ENCODE assay signal across 24 mouse cellular contexts in genomic region chr7:49440333-49440969, GRCm38 (mm10).
DNase-seq lines count a peak whose midpoint lies in the region; ATAC-seq and TF ChIP-seq lines count a peak whose summit lies in the region.
"Had no signal": no experiment of that assay in that cellular context is flagged by ENCODE, and none has a peak within 500 bp of the region (broad histone marks: within the 10 kb centered on the region; RNA-seq: fewer than 3 reads in every experiment).

No protein-coding gene starts in this region.

- no peaks in the 10 kb centered on the region for H3K36me3 ChIP-seq in neural tube, embryonic 14.5 days (ENCODE audit: control insufficient read depth, insufficient read depth, low read length)
- H3K36me3 ChIP-seq in neural tube, embryonic 15.5 days = no peaks in the 10 kb centered on the region
- H3K36me3 ChIP-seq in intestine, postnatal 0 days (ENCODE audit: control insufficient read depth, insufficient read depth) = no peaks in the 10 kb centered on the region; the same call in 1 of the 2 replicates
- H3K36me3 ChIP-seq: embryonic facial prominence, embryonic 13.5 days; heart, embryonic 10.5 days; hindbrain, embryonic 15.5 days; midbrain, embryonic 15.5 days; neural tube, embryonic 12.5 days had no signal

- intact Hi-C loops in left cerebral cortex, postnatal 25 days (cut with DNase I) = no loop called here

- DNase-seq in cerebellum, adult 18-20 months = peak; percentile 21 to 33
- no peak for DNase-seq in cerebellum, adult 11 months
- peak; percentile 44 for DNase-seq in layer of hippocampus, adult 11-12 months (ENCODE audit: low spot score)
- no peak for DNase-seq in layer of hippocampus, adult 9-10 months (ENCODE audit: low spot score)
- peak; percentile 61 to 89 for DNase-seq in left cerebral cortex, postnatal 25 days (ENCODE audit: low spot score in 2 of 2)
- DNase-seq: adrenal gland, postnatal 10 days; cerebellum, postnatal 36 days; embryo, embryonic 11 days; gastrocnemius, postnatal 25 days; heart, postnatal 4 days; kidney, adult 8-10 months; kidney, postnatal 10 days; lung, postnatal 4 days; thymus, postnatal 14 days had no signal

- no peak overlapping the region for H3K9ac ChIP-seq in neural tube, embryonic 14.5 days (replicated peaks; ENCODE audit: low read depth, low read length)
- no peak overlapping the region for H3K9ac ChIP-seq in neural tube, embryonic 15.5 days (replicated peaks)
- no peak overlapping the region for H3K9ac ChIP-seq in intestine, postnatal 0 days (ENCODE audit: low read depth, low read length)
- H3K9ac ChIP-seq: embryonic facial prominence, embryonic 13.5 days; hindbrain, embryonic 15.5 days; midbrain, embryonic 15.5 days; neural tube, embryonic 12.5 days had no signal

- H3K27me3 ChIP-seq in neural tube, embryonic 14.5 days (ENCODE audit: control insufficient read depth, insufficient read depth, low read length) = no peaks in the 10 kb centered on the region
- H3K27me3 ChIP-seq in neural tube, embryonic 15.5 days (replicated peaks) = no peaks in the 10 kb centered on the region
- no peaks in the 10 kb centered on the region for H3K27me3 ChIP-seq in intestine, postnatal 0 days (replicated peaks; ENCODE audit: control insufficient read depth, insufficient read depth, low read length)
- H3K27me3 ChIP-seq: embryonic facial prominence, embryonic 13.5 days; hindbrain, embryonic 15.5 days; midbrain, embryonic 15.5 days; neural tube, embryonic 12.5 days had no signal

- H3K9me3 ChIP-seq in neural tube, embryonic 14.5 days (ENCODE audit: control insufficient read depth, low read length) = no peaks in the 10 kb centered on the region
- no peaks in the 10 kb centered on the region for H3K9me3 ChIP-seq in neural tube, embryonic 15.5 days (replicated peaks)
- H3K9me3 ChIP-seq in intestine, postnatal 0 days (ENCODE audit: control insufficient read depth) = no peaks in the 10 kb centered on the region
- H3K9me3 ChIP-seq: embryonic facial prominence, embryonic 13.5 days; heart, embryonic 10.5 days; hindbrain, embryonic 15.5 days; midbrain, embryonic 15.5 days; neural tube, embryonic 12.5 days had no signal

- 88% methylated on average over 14 of the region's 14 CpGs for WGBS in neural tube, embryonic 14.5 days
- WGBS in neural tube, embryonic 15.5 days = 85% methylated on average over 14 of the region's 14 CpGs
- 94% methylated on average over 14 of the region's 14 CpGs for WGBS in intestine, postnatal 0 days

- H3K27ac ChIP-seq in neural tube, embryonic 14.5 days (ENCODE audit: low read depth, low read length) = 0 out of 2 replicates have a peak overlapping the region, but pooled peaks have one; percentile 5
- no peak overlapping the region for H3K27ac ChIP-seq in neural tube, embryonic 15.5 days (replicated peaks)
- no peak overlapping the region for H3K27ac ChIP-seq in intestine, postnatal 0 days (ENCODE audit: low read depth, low read length)
- H3K27ac ChIP-seq: embryonic facial prominence, embryonic 13.5 days; heart, embryonic 10.5 days; hindbrain, embryonic 15.5 days; midbrain, embryonic 15.5 days; neural tube, embryonic 12.5 days had no signal

- no peak for TF ChIP-seq CTCF in intestine, postnatal 0 days (IDR thresholded peaks at IDR 0.05; ENCODE audit: low read depth)

- H3K4me1 ChIP-seq in neural tube, embryonic 14.5 days (ENCODE audit: control insufficient read depth, insufficient read depth, low read length) = no peaks in the 10 kb centered on the region
- H3K4me1 ChIP-seq in neural tube, embryonic 15.5 days = peaks cover 10% of the 10 kb centered on the region; the same call in 1 of the 2 replicates
- no peaks in the 10 kb centered on the region for H3K4me1 ChIP-seq in intestine, postnatal 0 days (replicated peaks; ENCODE audit: control insufficient read depth, insufficient read depth, low read length)
- H3K4me1 ChIP-seq: neural tube, embryonic 12.5 days had no signal

- H3K4me3 ChIP-seq in neural tube, embryonic 14.5 days (ENCODE audit: low read depth, low read length) = no peak overlapping the region
- no peak overlapping the region for H3K4me3 ChIP-seq in neural tube, embryonic 15.5 days (replicated peaks)
- no peak overlapping the region for H3K4me3 ChIP-seq in intestine, postnatal 0 days (ENCODE audit: low read depth, low read length)
- H3K4me3 ChIP-seq: embryonic facial prominence, embryonic 13.5 days; erythroblast, embryonic 14.5 days; heart, embryonic 10.5 days; hindbrain, embryonic 15.5 days; midbrain, embryonic 15.5 days; neural tube, embryonic 12.5 days had no signal

- H3K4me2 ChIP-seq in neural tube, embryonic 14.5 days (ENCODE audit: low read depth, low read length) = no peak overlapping the region
- H3K4me2 ChIP-seq in neural tube, embryonic 15.5 days = no peak overlapping the region
- no peak overlapping the region for H3K4me2 ChIP-seq in intestine, postnatal 0 days (replicated peaks; ENCODE audit: low read depth)
- H3K4me2 ChIP-seq: embryonic facial prominence, embryonic 13.5 days; hindbrain, embryonic 15.5 days; midbrain, embryonic 15.5 days; neural tube, embryonic 12.5 days had no signal

- no peak for ATAC-seq in neural tube, embryonic 14.5 days (ENCODE audit: low read depth)
- no peak for ATAC-seq in neural tube, embryonic 15.5 days (ENCODE audit: low FRiP score)
- no peak for ATAC-seq in intestine, postnatal 0 days
- ATAC-seq: forebrain, embryonic 14.5 days; midbrain, embryonic 15.5 days had no signal

Comparison
In these comparisons a context has a peak if more than half of its experiments do, and no peak if none do; other contexts are left out.
1. DNase-seq: peak in cerebellum, adult 18-20 months (2 of 2), layer of hippocampus, adult 11-12 months (single experiment) and left cerebral cortex, postnatal 25 days (2 of 2); none in cerebellum, adult 11 months (single experiment) and layer of hippocampus, adult 9-10 months (single experiment).